Mouse (Mus musculus): ENCODE data around the gene Amz2. TPM values are rescaled to one million over a fixed set of nuclear protein-coding genes. Genes with fewer than 3 reads are reported as not detected.

Amz2 gene
- polyA plus RNA-seq, 2 experiments, result 43.6 to 88.2 TPM

DNA sequence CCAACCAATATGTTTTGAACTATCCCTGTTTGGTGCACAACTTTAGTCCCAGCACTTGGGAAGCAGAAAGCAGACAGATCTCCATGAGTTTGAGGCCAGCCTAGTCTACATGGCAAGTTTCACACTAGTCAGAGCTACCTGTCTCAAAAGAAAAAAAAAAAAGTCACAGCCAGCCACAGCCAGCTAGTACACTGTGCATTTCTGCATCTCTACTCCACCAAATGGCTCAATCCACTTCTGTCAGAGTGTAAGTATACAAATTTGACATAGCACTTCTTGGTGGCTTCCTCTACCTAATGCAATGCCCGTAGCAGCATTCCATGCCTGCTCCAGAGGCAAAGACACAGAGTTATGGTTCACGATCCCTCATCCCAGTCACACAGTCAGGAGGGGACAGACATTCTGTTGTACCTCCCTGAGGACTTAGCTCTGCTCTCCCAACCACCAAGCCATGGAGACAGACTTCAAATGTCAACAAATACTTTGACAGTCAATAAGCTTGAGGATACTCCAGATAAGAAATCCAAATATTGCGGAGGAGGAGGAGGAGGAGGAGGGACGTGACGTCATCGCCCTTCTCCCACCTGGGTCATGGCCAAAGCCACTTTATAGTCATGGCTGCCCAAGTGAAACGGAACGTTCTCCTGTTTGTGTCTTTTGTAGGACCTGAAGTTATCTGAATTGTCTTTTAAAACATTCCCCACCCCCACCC, 8.9 kb upstream of the Amz2 start:
- ATAC-seq (ENCODE audit: low FRiP score, low read depth), result no peak
- H3K27me3 ChIP-seq (ENCODE audit: control insufficient read depth, insufficient read depth, low read length), result no peaks in the 10 kb centered on the region
- H3K27ac ChIP-seq (replicated peaks; ENCODE audit: low read depth, low read length), result no peak overlapping the region
- no peak overlapping the region for H3K4me3 ChIP-seq (replicated peaks; ENCODE audit: low read length)
- 80% methylated on average over 8 of the region's 8 CpGs for WGBS
- H3K4me1 ChIP-seq (ENCODE audit: control insufficient read depth, insufficient read depth, low read length), result no peaks in the 10 kb centered on the region
- no peaks in the 10 kb centered on the region for H3K9me3 ChIP-seq (ENCODE audit: control insufficient read depth, low read length)
- H3K9ac ChIP-seq (ENCODE audit: low read depth, low read length, severe bottlenecking), result no peak overlapping the region
- no peak overlapping the region for H3K4me2 ChIP-seq (replicated peaks; ENCODE audit: low read depth, low read length, severe bottlenecking)
- no peaks in the 10 kb centered on the region for H3K36me3 ChIP-seq (ENCODE audit: control insufficient read depth, insufficient read depth, low read length)
- TF ChIP-seq POLR2A (IDR thresholded peaks at IDR 0.05; ENCODE audit: borderline replicate concordance, extremely low read depth, insufficient read depth, insufficient read length), result no peak
- DNase-seq (ENCODE audit: low spot score), result no peak

DNA sequence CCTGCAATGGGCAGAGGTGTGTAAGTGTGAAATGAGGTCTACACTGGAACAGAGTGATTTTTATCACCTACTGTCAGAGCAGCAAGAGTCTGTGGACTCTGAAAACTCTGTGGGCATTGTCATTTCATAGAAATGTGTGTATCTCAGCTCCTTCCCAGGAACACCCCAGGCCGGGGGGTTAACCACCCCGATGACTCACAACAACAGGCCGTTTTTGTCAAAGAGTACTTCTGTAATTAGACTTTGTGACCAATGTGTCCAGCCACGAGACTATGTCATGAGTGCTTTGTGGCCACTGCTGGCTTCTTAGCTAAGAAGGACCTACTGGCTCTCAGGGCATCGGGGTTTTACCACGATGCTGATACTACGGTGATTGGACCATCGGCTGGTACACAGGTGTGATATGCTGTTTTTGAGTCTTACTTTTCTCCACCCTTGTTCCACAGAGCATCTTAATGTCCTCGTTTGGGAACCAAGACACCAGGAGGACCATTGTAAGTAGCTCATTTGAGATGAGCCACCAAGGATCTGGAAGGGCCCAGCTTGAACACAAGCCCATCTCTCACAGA, 8.2 kb upstream of the Amz2 start:
- no peak overlapping the region for H3K4me2 ChIP-seq (replicated peaks; ENCODE audit: low read depth, low read length, severe bottlenecking)
- ATAC-seq (ENCODE audit: low FRiP score, low read depth), result no peak
- no peaks in the 10 kb centered on the region for H3K27me3 ChIP-seq (ENCODE audit: control insufficient read depth, insufficient read depth, low read length)
- DNase-seq (ENCODE audit: low spot score), result no peak
- no peaks in the 10 kb centered on the region for H3K4me1 ChIP-seq (ENCODE audit: control insufficient read depth, insufficient read depth, low read length)
- TF ChIP-seq POLR2A (IDR thresholded peaks at IDR 0.05; ENCODE audit: borderline replicate concordance, extremely low read depth, insufficient read depth, insufficient read length), result no peak
- no peak overlapping the region for H3K4me3 ChIP-seq (replicated peaks; ENCODE audit: low read length)
- no peak overlapping the region for H3K9ac ChIP-seq (ENCODE audit: low read depth, low read length, severe bottlenecking)
- H3K36me3 ChIP-seq (ENCODE audit: control insufficient read depth, insufficient read depth, low read length), result no peaks in the 10 kb centered on the region
- H3K9me3 ChIP-seq (ENCODE audit: control insufficient read depth, low read length), result no peaks in the 10 kb centered on the region
- WGBS, result 87% methylated on average over 9 of the region's 9 CpGs
- H3K27ac ChIP-seq (replicated peaks; ENCODE audit: low read depth, low read length), result no peak overlapping the region

DNA sequence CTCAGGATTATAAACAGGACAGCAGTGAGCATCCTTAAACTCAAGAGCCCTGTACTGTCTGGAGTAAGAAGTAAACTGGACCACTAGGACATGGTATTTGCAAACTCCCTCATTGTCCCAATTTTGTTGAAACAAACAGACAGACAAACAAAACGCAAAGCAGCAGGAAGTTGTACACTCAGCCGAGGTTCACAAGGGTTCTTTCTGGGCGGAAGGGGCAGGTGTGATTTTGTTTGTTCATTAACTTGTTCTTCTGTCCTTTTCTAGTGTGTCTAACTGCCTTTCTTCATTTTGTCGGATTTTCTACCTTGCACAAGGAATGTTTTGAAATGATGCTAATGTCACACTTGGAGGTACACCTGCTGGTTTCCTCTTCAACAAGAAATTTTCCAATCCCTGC, 6.3 kb upstream of the Amz2 start:
- H3K4me1 ChIP-seq (ENCODE audit: control insufficient read depth, insufficient read depth, low read length), result no peaks in the 10 kb centered on the region
- DNase-seq (ENCODE audit: low spot score), result no peak
- H3K9ac ChIP-seq (ENCODE audit: low read depth, low read length, severe bottlenecking), result no peak overlapping the region
- 52% methylated on average over 4 of the region's 4 CpGs for WGBS
- no peak overlapping the region for H3K27ac ChIP-seq (replicated peaks; ENCODE audit: low read depth, low read length)
- H3K36me3 ChIP-seq (ENCODE audit: control insufficient read depth, insufficient read depth, low read length), result no peaks in the 10 kb centered on the region
- TF ChIP-seq POLR2A (IDR thresholded peaks at IDR 0.05; ENCODE audit: borderline replicate concordance, extremely low read depth, insufficient read depth, insufficient read length), result no peak
- H3K4me3 ChIP-seq (replicated peaks; ENCODE audit: low read length), result no peak overlapping the region
- no peaks in the 10 kb centered on the region for H3K9me3 ChIP-seq (ENCODE audit: control insufficient read depth, low read length)
- no peaks in the 10 kb centered on the region for H3K27me3 ChIP-seq (ENCODE audit: control insufficient read depth, insufficient read depth, low read length)
- H3K4me2 ChIP-seq (replicated peaks; ENCODE audit: low read depth, low read length, severe bottlenecking), result no peak overlapping the region
- ATAC-seq (ENCODE audit: low FRiP score, low read depth), result no peak

DNA sequence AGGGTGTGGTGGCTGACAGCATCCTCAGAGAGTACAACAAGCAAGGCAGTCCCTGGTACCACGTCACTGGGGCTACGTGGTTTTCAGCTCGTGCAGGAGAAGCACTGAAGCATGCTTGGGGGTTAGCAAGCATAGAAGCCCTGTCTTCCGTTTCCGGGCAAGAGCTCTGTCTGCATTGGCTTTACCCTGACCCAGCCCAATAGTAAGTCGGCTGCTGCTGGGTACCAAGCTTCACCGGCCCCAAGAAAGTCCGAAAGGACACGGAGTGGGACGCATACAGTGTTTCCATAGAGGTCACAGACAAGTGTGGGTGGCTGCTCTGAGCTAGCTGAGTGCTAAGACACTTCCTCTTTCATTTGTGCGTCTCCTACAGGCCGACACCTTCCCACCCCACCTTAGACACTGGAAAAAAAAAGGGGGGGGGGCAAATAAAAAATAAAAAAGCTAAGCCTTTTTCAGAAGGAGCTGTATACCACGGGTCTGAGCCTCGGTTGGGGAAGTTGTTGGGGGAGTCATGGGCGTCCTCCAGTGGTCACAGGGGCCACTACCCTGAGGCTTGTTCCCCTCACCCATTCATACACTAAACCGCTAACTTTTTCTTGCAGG, 5.7 kb upstream of the Amz2 start:
- no peaks in the 10 kb centered on the region for H3K36me3 ChIP-seq (ENCODE audit: control insufficient read depth, insufficient read depth, low read length)
- no peaks in the 10 kb centered on the region for H3K4me1 ChIP-seq (ENCODE audit: control insufficient read depth, insufficient read depth, low read length)
- DNase-seq (ENCODE audit: low spot score) (no peak), ATAC-seq (ENCODE audit: low FRiP score, low read depth) (no peak)
- no peak overlapping the region for H3K4me2 ChIP-seq (replicated peaks; ENCODE audit: low read depth, low read length, severe bottlenecking)
- 58% methylated on average over 16 of the region's 16 CpGs for WGBS
- no peak overlapping the region for H3K27ac ChIP-seq (replicated peaks; ENCODE audit: low read depth, low read length)
- H3K27me3 ChIP-seq (ENCODE audit: control insufficient read depth, insufficient read depth, low read length), result no peaks in the 10 kb centered on the region
- no peak overlapping the region for H3K9ac ChIP-seq (ENCODE audit: low read depth, low read length, severe bottlenecking)
- no peak overlapping the region for H3K4me3 ChIP-seq (replicated peaks; ENCODE audit: low read length)
- no peaks in the 10 kb centered on the region for H3K9me3 ChIP-seq (ENCODE audit: control insufficient read depth, low read length)
- TF ChIP-seq POLR2A (IDR thresholded peaks at IDR 0.05; ENCODE audit: borderline replicate concordance, extremely low read depth, insufficient read depth, insufficient read length), result no peak

DNA sequence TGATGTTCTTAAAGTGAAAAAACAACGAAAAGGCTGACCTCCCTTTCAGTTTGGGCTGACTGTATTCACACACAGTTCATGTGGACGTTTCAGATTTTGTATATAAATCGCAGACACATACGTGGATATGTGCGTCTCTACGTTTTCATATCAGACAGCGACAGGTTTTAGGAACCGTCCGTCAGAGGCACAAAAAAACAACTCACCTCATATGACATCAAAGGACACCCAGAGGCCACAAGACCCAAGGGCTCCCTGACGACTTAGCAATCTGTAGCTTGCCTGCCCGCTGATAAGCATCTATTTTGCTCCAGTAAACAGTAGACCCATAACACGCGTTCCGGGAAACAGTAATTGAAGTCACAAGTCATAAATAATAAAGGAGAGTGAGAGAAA, 5.2 kb upstream of the Amz2 start:
- Histone ChIP-seq H3K4me1 (ENCODE audit: control insufficient read depth, insufficient read depth, low read length) (no peaks in the 10 kb centered on the region), H3K27ac (replicated peaks; ENCODE audit: low read depth, low read length) (no peak overlapping the region), H3K4me3 (replicated peaks; ENCODE audit: low read length) (no peak overlapping the region), H3K9ac (ENCODE audit: low read depth, low read length, severe bottlenecking) (no peak overlapping the region), H3K9me3 (ENCODE audit: control insufficient read depth, low read length) (no peaks in the 10 kb centered on the region), H3K27me3 (ENCODE audit: control insufficient read depth, insufficient read depth, low read length) (no peaks in the 10 kb centered on the region), H3K36me3 (ENCODE audit: control insufficient read depth, insufficient read depth, low read length) (no peaks in the 10 kb centered on the region), H3K4me2 (replicated peaks; ENCODE audit: low read depth, low read length, severe bottlenecking) (no peak overlapping the region)
- whole genome bisulfite sequencing, result 77% methylated on average over 14 of the region's 14 CpGs
- no peak for TF ChIP-seq POLR2A (IDR thresholded peaks at IDR 0.05; ENCODE audit: borderline replicate concordance, extremely low read depth, insufficient read depth, insufficient read length)
- ATAC-seq (ENCODE audit: low FRiP score, low read depth) (no peak), DNase-seq (ENCODE audit: low spot score) (no peak)

All from limb, embryonic 14.5 days (tissue).